Mouse (Mus musculus): Measurements from ENCODE around the gene Bcl7c. TPM values are rescaled to one million over a fixed set of nuclear protein-coding genes. Genes with fewer than 3 reads are reported as not detected.

Gene Bcl7c
- 235 and 532 TPM in 2 replicates for polyA plus RNA-seq (2012; ENCODE audit: low replicate concordance)

GRCm38 (mm10) chr7:127708207-127709078, at the start of gene Bcl7c:
Gene Bcl7c (minus strand): TSS chr7:127708933.

GRCm38 (mm10) chr7:127744366-127745045, 35.8 kb upstream of the Bcl7c start, which contains the start of gene Fbxl19:
Gene Fbxl19 (plus strand): TSS chr7:127744543.

DNA sequence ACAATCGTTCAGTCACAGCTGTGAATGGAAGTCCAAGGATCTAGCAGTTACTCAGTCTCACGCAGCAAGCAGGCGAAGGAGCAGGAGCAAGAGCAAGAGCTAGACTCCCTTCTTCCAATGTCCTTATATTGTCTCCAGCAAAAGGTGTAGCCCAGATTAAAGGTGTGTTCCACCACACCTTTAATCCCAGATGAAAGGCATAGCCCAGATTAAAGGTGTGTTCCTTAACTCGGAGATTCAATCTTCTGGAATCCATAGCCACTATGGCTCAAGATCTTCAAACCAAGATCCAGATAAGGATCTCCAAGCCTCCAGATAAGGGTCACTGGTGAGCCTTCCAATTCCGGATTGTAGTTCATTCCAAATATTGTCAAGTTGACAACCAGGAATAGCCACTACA, 23.3 kb upstream of the Bcl7c start, which contains the start of gene Ctf2:
Gene Ctf2, minus strand, starts transcription at position 101 of the 400 bp plus-strand sequence.

DNA sequence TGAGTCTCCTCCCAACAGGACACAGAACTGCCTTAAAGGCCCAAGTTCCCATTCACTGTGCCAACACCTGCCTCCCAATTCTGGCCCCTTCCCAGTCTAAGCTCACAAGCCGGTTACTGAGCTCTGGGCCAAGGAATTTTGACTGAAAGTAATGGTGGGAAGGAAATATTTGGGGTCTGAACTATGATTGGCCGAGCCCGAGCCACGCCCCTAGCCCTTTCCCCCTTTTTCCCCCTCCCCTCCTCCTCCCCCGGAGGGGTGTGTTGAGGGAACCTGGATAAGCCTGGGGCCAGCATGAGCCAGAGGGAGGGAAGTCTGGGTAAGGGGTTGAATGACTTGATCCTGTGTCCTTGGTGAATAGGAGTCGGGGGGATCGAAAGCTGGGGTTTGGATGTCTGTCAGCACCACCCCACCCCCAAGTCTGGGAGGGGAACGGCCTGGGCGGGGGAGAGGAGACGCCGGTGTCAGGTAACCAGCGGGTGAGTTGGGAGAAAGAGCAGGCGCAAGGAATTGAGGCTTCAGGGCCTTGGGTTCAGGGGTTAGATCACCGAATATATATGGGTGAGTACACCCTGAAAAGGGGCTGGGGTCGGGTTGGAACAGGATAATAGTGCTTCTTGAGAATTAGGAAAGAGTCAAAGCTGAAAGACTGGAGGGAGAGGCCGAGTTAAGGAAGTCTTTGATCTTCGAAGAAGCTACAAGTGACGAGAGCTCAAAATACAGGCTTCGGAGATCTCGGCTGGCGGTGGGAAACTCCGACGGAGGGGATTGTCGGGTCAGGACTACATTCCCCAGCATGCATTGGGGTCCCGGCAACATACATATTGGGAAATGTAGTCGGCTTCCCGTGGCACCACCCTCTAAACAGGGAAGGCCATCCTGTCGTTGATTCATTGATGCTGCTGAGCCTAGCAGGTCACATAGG, 4.0 kb upstream of the Bcl7c start, which contains the start of gene Ctf1:
Gene Ctf1, plus strand, starts transcription at position 276 of the 925 bp plus-strand sequence.

DNA sequence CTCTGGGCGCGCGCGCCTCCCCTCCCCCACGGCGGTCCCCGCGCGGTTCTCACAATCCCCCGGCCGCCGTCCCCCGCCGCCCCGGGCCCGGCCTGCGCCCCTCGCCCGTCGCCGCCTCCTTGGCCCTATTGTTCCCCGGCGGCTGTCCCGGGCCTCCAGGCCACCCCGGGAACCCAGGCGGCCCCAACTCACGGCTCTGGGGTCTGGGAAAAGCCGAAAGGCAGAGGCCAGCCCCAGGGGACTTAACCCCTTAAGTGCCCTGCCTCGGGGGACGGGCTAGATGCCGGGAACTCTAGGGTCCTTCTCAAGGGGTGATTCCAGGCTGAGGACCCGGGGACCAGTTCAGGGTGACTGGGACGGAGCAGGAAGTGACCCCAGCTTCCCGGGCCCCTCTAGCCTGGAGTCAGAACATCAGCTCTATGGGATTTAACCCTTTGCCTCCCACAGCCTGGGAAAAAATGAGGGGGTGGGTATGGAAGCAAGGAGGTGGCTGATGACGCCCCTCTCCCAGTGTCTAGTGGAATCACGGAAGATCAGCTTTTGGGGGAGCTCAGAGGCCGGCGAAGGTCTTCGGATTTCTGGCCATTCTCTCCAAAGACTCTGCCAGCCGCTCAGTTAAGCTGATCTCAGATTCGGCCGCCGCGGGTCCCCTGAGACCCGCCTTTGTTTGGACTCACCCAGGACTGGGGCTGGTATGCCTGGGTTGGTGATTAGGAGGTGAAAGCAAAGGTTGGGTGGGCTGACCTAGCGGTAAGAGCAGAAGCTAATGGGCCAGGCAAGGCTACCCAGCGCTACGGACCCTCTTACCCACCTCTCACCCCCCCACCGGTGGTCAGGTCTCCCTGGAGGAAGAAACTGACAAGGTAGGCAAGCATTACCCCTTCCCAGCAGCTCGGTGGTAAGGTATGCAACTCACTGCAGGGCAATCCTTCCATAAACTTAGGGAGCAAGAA, 93.6 kb downstream of the Bcl7c start, which contains the start of gene Zfp629:
Gene Zfp629, minus strand, starts transcription at position 907 of the 953 bp plus-strand sequence.

Other genes with a start within 250 kb of the Bcl7c start
- 97.0 and 102 TPM in 2 replicates for gene Prr14, start 249.3 kb downstream of the Bcl7c start, polyA plus RNA-seq (2012; ENCODE audit: low replicate concordance)
- 513 and 735 TPM in 2 replicates for gene Fbrs, start 229.7 kb downstream of the Bcl7c start, polyA plus RNA-seq (2012; ENCODE audit: low replicate concordance)
- gene Srcap, start 196.9 kb downstream of the Bcl7c start, polyA plus RNA-seq (2012; ENCODE audit: low replicate concordance): 29.4 and 62.6 TPM in 2 replicates
- gene Gm42715, start 189.3 kb downstream of the Bcl7c start, polyA plus RNA-seq (2012; ENCODE audit: low replicate concordance): 34.4 and 37.2 TPM in 2 replicates
- gene Tmem265, start 147.5 kb downstream of the Bcl7c start, polyA plus RNA-seq (2012; ENCODE audit: low replicate concordance): 0.52 and 7.1 TPM in 2 replicates
- gene Phkg2, start 135.6 kb downstream of the Bcl7c start, polyA plus RNA-seq (2012; ENCODE audit: low replicate concordance): 29.8 and 84.9 TPM in 2 replicates
- 5.4 and 6.0 TPM in 2 replicates for gene Ccdc189, start 120.3 kb downstream of the Bcl7c start, polyA plus RNA-seq (2012; ENCODE audit: low replicate concordance)
- gene Rnf40, start 120.2 kb downstream of the Bcl7c start, polyA plus RNA-seq (2012; ENCODE audit: low replicate concordance): 43.2 and 55.3 TPM in 2 replicates
- gene Zfp629, start 93.1 kb downstream of the Bcl7c start, polyA plus RNA-seq (2012; ENCODE audit: low replicate concordance): 13.1 and 23.2 TPM in 2 replicates
- 0.69 and 1.3 TPM in 2 replicates for gene Ctf1, start 3.8 kb upstream of the Bcl7c start, polyA plus RNA-seq (2012; ENCODE audit: low replicate concordance)
- gene Ctf2, start 23.2 kb upstream of the Bcl7c start, polyA plus RNA-seq (2012; ENCODE audit: low replicate concordance): not detected in 2 replicates
- gene Fbxl19, start 35.6 kb upstream of the Bcl7c start, polyA plus RNA-seq (2012; ENCODE audit: low replicate concordance): 47.5 and 50.3 TPM in 2 replicates
- 28.7 and 40.4 TPM in 2 replicates for gene Orai3, start 60.9 kb upstream of the Bcl7c start, polyA plus RNA-seq (2012; ENCODE audit: low replicate concordance)
- gene Setd1a, start 67.7 kb upstream of the Bcl7c start, polyA plus RNA-seq (2012; ENCODE audit: low replicate concordance): 110 and 121 TPM in 2 replicates
- 2.2 TPM in 1 of 2 replicates, not detected in the other for gene Gm49388, start 76.7 kb upstream of the Bcl7c start, polyA plus RNA-seq (2012; ENCODE audit: low replicate concordance)
- 0.69 and 8.5 TPM in 2 replicates for gene Hsd3b7, start 91.7 kb upstream of the Bcl7c start, polyA plus RNA-seq (2012; ENCODE audit: low replicate concordance)
- gene Stx4a, start 115.4 kb upstream of the Bcl7c start, polyA plus RNA-seq (2012; ENCODE audit: low replicate concordance): 24.8 and 27.0 TPM in 2 replicates
- 0.23 and 0.28 TPM in 2 replicates for gene Stx1b, start 115.6 kb upstream of the Bcl7c start, polyA plus RNA-seq (2012; ENCODE audit: low replicate concordance)
- gene Zfp646, start 167.3 kb upstream of the Bcl7c start, polyA plus RNA-seq (2012; ENCODE audit: low replicate concordance): 13.4 and 33.6 TPM in 2 replicates
- 22.6 and 26.8 TPM in 2 replicates for gene Zfp668, start 167.9 kb upstream of the Bcl7c start, polyA plus RNA-seq (2012; ENCODE audit: low replicate concordance)
- 0.58 and 1.1 TPM in 2 replicates for gene Prss53, start 182.0 kb upstream of the Bcl7c start, polyA plus RNA-seq (2012; ENCODE audit: low replicate concordance)
- gene Gm21974, start 186.5 kb upstream of the Bcl7c start, polyA plus RNA-seq (2012; ENCODE audit: low replicate concordance): not detected in 2 replicates
- gene Vkorc1, start 186.7 kb upstream of the Bcl7c start, polyA plus RNA-seq (2012; ENCODE audit: low replicate concordance): 10.1 and 24.2 TPM in 2 replicates
- 79.6 and 212 TPM in 2 replicates for gene Bckdk, start 195.1 kb upstream of the Bcl7c start, polyA plus RNA-seq (2012; ENCODE audit: low replicate concordance)
- gene Kat8, start 203.6 kb upstream of the Bcl7c start, polyA plus RNA-seq (2012; ENCODE audit: low replicate concordance): 2.0 and 6.1 TPM in 2 replicates
- not detected in 2 replicates for gene Prss8, start 221.2 kb upstream of the Bcl7c start, polyA plus RNA-seq (2012; ENCODE audit: low replicate concordance)
- gene Prss36, start 237.8 kb upstream of the Bcl7c start, polyA plus RNA-seq (2012; ENCODE audit: low replicate concordance): 2.3 and 7.5 TPM in 2 replicates